Mouse (Mus musculus): ENCODE measurements around the gene Hist3h2ba. TPM values are rescaled to one million over a fixed set of nuclear protein-coding genes. Genes with fewer than 3 reads are reported as not detected.

Gene Hist3h2ba
- polyA plus RNA-seq, 1 experiment, result 101 TPM

DNA sequence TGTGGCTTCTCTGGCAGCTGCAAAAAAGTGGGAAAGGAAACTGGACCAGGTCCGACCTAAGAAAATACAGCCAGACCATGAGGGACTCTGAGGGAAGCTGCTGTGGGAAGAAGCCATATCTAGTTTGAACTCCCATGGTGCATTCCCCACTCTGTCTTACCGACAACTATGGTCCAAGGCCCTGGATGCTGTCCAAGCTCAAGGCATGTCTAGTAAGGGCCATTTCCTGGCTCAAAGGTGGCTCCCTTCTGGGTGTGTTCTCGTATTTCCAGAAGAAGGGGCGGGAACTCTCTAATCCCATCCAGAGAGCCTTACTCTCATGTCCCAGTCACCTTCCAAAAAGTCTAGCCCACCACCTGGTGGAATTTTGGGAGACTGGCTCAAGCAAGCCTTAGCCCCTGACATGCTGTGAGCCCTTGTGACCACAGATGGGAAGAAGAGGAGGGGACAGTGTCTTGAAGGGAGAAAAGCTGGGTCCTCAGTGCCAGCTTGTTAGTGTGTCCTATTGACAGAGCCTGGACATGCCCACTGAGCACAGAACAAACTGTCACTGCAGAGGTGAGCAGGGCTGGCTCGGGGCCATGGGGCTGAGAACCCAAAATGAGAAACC, 31.8 kb downstream of the Hist3h2ba start:
- peaks cover 12% of the 10 kb centered on the region for H3K4me1 ChIP-seq (ENCODE audit: control insufficient read depth, insufficient read depth, low read length)
- no peak overlapping the region for H3K27ac ChIP-seq (ENCODE audit: insufficient read depth, low read length)
- TF ChIP-seq CTCF (IDR thresholded peaks at IDR 0.05; ENCODE audit: extremely low read depth, insufficient read depth, low read length) (no peak), POLR2A (IDR thresholded peaks at IDR 0.05; ENCODE audit: extremely low read depth, insufficient read depth, low read length) (no peak)
- H3K4me3 ChIP-seq (ENCODE audit: insufficient read depth, low read length), result no peak overlapping the region; the same call in 1 of the 2 replicates

DNA sequence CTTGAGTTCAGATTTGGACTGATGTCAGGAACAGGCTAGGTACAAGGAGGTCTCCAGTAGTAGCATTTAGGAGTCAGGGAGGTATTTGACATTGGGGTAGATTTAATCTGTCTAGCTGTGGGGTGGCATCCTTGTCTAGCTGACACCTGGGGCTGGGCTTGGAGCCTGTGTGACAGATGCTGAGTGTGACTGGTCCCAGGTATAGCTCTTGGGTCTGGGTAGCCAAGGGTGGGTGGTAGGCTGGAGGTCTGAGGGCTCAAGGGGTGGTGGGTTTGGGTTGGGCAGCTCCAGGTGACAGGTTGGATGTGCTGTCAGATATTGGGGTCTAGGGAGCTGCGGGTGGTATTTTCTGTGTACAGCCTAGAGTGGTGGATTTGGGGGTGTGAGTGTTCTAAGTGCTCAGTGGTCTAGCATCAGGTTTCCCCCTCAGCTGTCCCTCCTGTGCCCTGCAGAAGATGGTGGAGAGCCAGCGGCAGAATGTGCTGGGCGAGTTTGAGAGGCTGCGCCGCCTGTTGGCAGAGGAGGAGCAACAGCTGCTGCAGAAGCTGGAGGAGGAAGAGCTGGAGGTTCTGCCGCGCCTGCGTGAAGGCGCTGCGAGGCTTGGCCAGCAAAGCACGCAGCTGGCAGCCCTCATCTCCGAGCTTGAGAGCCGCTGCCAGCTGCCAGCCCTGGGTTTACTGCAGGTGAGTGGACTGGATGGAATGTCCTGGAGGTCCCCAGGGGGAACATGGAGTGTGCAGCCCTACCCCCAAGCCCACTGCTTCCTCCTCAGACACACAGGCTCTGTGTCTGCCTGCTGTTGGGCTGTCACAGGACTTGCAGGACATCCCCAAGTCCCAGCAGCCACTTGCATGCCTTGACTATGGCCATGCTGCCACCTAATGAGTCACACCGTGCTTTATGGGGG, 33.1 kb downstream of the Hist3h2ba start:
- Histone ChIP-seq H3K4me1 (ENCODE audit: control insufficient read depth, insufficient read depth, low read length) (peaks cover 12% of the 10 kb centered on the region), H3K27ac (ENCODE audit: insufficient read depth, low read length) (no peak overlapping the region), H3K4me3 (ENCODE audit: insufficient read depth, low read length) (peak overlapping the region; percentile 4; the same call in 1 of the 2 replicates)
- TF ChIP-seq CTCF (IDR thresholded peaks at IDR 0.05; ENCODE audit: extremely low read depth, insufficient read depth, low read length) (peak; percentile 63), POLR2A (IDR thresholded peaks at IDR 0.05; ENCODE audit: extremely low read depth, insufficient read depth, low read length) (no peak)

DNA sequence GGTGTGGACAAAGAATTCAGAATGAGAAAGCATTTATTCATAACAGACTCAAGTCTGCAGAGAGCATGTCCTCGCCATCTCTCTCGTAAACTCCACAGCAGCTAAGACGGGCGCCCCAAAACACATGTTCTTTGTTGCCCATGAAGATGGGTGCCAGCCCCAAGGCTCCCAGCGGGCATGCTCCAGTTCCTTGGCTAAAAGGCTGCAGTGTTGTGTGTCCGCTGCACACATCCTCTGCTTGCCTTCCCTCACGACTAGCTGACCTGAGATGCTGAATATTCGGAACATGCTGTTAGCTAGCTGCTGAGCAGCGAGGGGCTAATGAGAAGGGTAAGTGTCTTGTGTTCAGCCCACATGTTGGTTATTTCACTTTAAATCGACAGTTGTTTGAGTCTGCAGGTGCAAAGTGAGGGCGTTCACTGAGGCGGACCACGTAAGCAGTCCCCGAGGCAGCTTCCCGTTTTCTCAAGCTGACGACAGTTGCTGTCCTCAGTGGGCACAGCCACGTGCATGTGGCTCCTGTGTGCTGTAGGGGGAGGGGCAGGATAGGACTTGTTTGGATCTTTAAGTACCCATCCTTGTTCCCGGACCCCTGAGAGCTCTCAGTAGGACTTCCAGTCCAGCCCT, 33.9 kb downstream of the Hist3h2ba start:
- TF ChIP-seq POLR2A (IDR thresholded peaks at IDR 0.05; ENCODE audit: extremely low read depth, insufficient read depth, low read length) (no peak), CTCF (IDR thresholded peaks at IDR 0.05; ENCODE audit: extremely low read depth, insufficient read depth, low read length) (no peak)
- no peak overlapping the region for H3K27ac ChIP-seq (ENCODE audit: insufficient read depth, low read length)
- peaks cover 10% of the 10 kb centered on the region for H3K4me1 ChIP-seq (ENCODE audit: control insufficient read depth, insufficient read depth, low read length)
- no peak overlapping the region; the same call in 1 of the 2 replicates for H3K4me3 ChIP-seq (ENCODE audit: insufficient read depth, low read length)

DNA sequence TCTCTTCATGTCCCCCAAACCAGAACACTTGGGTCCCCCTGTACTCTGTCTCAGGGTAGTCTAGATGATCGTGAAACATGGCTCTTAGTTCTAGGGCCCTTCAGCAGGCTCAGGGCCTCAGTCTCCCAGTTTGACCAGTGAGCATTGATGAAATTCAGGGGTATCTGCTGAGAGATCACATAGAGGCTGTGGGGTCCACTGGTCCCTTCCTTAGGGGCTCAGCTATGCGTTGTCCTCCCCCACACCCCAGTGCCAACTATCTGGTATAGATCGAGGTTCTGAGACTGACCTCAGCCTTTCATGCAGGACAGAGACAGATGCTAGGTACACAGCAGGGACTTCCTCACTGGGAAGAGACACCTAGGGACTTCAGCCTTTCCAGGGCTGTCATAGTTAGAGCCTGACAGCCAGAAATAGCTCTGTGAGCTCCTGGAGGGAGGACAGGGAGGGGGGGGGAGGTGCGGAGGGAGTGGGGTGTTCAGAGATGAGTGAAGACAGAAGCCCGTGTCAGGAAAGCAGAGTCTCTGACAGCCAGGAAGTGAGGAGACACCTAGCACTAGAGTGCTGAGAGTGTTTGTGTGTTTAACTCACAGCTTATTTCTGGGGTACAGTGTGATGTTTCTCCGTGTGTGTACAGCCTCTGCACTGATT, 35.1 kb downstream of the Hist3h2ba start:
- Histone ChIP-seq H3K4me1 (ENCODE audit: control insufficient read depth, insufficient read depth, low read length) (peaks cover 10% of the 10 kb centered on the region), H3K27ac (ENCODE audit: insufficient read depth, low read length) (no peak overlapping the region), H3K4me3 (ENCODE audit: insufficient read depth, low read length) (no peak overlapping the region)
- no peak for TF ChIP-seq CTCF (IDR thresholded peaks at IDR 0.05; ENCODE audit: extremely low read depth, insufficient read depth, low read length)
- TF ChIP-seq POLR2A (IDR thresholded peaks at IDR 0.05; ENCODE audit: extremely low read depth, insufficient read depth, low read length), result no peak

DNA sequence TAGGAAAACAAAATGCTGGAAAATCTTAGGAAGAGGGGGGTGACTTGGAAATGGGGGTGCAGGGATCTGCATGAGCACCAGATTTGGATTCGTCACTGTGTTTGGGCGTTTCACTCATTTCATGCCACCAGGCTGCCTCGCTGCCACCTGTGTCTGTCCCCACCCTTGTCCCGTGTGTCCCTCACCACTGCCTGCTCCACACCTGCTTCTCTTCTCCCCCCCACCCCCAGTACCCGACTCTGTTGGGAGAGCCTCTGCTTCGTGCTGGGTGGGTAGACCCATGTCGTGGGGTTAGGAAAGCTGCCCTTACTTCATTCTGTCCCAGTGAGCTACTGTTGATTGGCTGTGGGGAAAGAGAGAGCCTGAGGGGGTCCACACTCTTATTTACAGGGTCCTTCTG, 35.9 kb downstream of the Hist3h2ba start:
- H3K4me3 ChIP-seq (ENCODE audit: insufficient read depth, low read length), result no peak overlapping the region
- no peak overlapping the region for H3K27ac ChIP-seq (ENCODE audit: insufficient read depth, low read length)
- TF ChIP-seq POLR2A (IDR thresholded peaks at IDR 0.05; ENCODE audit: extremely low read depth, insufficient read depth, low read length), result no peak
- TF ChIP-seq CTCF (IDR thresholded peaks at IDR 0.05; ENCODE audit: extremely low read depth, insufficient read depth, low read length), result no peak
- peaks cover 10% of the 10 kb centered on the region for H3K4me1 ChIP-seq (ENCODE audit: control insufficient read depth, insufficient read depth, low read length)

DNA sequence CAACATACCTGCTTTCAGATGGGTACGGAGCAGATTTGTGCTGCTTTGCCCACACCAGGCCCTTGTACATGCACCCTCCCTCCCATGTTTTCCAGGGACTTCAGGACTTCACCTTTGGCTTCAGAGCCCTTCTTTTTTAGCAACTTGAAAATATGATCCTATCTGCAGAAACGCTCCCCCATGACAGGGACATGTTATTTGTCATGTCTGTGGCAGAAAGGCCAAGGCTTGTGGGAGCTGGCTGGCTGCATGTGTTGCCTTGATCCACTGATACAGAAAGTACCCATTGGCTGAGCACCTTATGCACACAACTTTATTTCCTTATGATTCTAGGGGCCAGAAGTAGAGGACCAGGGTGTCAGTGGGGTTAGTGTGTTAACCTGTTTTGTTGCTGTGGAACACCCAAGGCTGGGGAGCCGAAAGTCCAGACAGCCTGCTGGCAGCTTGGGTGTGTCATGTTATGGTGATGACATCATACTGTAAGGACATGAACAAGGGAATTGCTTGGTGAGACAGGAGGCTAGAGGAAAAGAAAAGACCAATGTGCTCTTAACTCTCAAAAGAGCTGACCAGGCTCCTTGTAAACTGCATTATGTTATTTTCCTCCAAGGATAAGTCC, 36.7 kb downstream of the Hist3h2ba start:
- TF ChIP-seq POLR2A (IDR thresholded peaks at IDR 0.05; ENCODE audit: extremely low read depth, insufficient read depth, low read length) (no peak), CTCF (IDR thresholded peaks at IDR 0.05; ENCODE audit: extremely low read depth, insufficient read depth, low read length) (no peak)
- H3K4me1 ChIP-seq (ENCODE audit: control insufficient read depth, insufficient read depth, low read length), result peaks cover 9% of the 10 kb centered on the region
- H3K4me3 ChIP-seq (ENCODE audit: insufficient read depth, low read length), result no peak overlapping the region
- H3K27ac ChIP-seq (ENCODE audit: insufficient read depth, low read length), result no peak overlapping the region

DNA sequence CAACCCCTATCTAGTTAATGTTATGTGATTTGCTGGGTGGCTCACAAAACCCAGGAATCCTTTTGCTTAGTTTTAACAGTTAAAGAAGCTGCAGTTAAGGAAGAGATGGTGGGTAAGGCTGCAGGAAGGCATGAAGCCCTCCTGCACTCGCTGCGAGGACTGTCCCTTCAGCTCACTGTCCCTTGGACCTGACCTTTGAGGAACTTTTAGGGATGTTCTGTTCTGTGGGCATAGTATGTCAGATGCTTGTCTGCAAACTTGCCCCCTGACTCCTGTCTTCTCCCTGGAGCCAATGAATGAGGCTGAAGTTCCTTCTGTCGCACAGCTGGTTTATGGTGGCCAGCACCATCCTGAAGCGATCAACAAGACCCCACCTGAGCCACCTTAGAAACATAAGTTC, 40.4 kb downstream of the Hist3h2ba start:
- TF ChIP-seq POLR2A (IDR thresholded peaks at IDR 0.05; ENCODE audit: extremely low read depth, insufficient read depth, low read length) (no peak), CTCF (IDR thresholded peaks at IDR 0.05; ENCODE audit: extremely low read depth, insufficient read depth, low read length) (no peak)

DNA sequence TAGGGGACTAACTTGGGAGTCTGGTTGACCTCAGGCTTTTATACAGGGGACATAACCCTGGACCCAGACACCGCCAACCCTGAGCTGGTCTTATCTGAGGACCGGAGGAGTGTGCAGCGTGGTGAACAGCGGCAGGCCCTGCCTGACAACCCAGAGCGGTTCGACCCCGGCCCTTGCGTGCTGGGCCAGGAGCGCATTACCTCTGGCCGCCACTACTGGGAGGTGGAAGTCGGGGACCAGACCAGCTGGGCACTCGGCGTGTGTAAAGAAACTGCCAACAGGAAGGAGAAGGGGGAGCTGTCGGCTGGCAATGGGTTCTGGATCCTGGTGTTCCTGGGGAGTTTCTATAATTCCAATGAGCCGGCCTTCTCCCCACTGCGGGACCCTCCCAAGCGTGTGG, 41.4 kb downstream of the Hist3h2ba start:
- Histone ChIP-seq H3K4me3 (ENCODE audit: insufficient read depth, low read length) (no peak overlapping the region), H3K27ac (ENCODE audit: insufficient read depth, low read length) (no peak overlapping the region), H3K4me1 (ENCODE audit: control insufficient read depth, insufficient read depth, low read length) (no peaks in the 10 kb centered on the region)
- TF ChIP-seq CTCF (IDR thresholded peaks at IDR 0.05; ENCODE audit: extremely low read depth, insufficient read depth, low read length) (no peak), POLR2A (IDR thresholded peaks at IDR 0.05; ENCODE audit: extremely low read depth, insufficient read depth, low read length) (no peak)

More for the DNA sequence above, 40.4 kb downstream of the Hist3h2ba start:
- H3K27ac ChIP-seq (ENCODE audit: insufficient read depth, low read length), result no peak overlapping the region
- H3K4me3 ChIP-seq (ENCODE audit: insufficient read depth, low read length), result no peak overlapping the region
- peaks cover under 1% of the 10 kb centered on the region; the same call in 1 of the 2 replicates for H3K4me1 ChIP-seq (ENCODE audit: control insufficient read depth, insufficient read depth, low read length)

DNA sequence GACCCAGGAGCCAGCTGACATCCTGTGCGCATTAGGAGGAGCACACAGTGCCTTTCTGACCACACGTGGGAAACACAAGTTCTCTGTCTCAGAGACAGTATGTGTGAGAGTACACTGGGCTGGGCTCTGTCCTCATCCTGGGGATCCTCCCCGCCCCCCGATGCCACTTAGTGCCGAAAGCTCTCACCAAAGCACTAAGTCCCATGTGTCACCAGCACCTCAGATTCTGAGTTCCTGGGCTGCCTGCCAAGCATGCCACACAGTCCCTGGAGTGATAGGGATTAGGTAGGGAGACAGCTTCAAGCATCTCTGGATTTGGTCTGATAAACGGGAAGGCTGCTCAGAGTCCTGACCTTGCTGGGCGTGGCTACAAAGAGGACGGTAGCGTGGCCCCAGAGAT, 42.1 kb downstream of the Hist3h2ba start:
- TF ChIP-seq CTCF (IDR thresholded peaks at IDR 0.05; ENCODE audit: extremely low read depth, insufficient read depth, low read length), result no peak
- TF ChIP-seq POLR2A (IDR thresholded peaks at IDR 0.05; ENCODE audit: extremely low read depth, insufficient read depth, low read length), result no peak
- H3K4me3 ChIP-seq (ENCODE audit: insufficient read depth, low read length), result no peak overlapping the region
- H3K4me1 ChIP-seq (ENCODE audit: control insufficient read depth, insufficient read depth, low read length), result peaks cover 1% of the 10 kb centered on the region; the same call in 1 of the 2 replicates
- H3K27ac ChIP-seq (ENCODE audit: insufficient read depth, low read length), result no peak overlapping the region
